Mouse (Mus musculus) kidney, postnatal 4 days (tissue): Measurements from ENCODE around the gene Vmp1.

Source experiments
- DNase-seq, 2 experiments: peaks; one replicate each; pipeline ENCODE4 v3.0.0; 2021; ENCODE audit warnings: mixed read lengths in 2 of 2

The Vmp1 gene

DNA sequence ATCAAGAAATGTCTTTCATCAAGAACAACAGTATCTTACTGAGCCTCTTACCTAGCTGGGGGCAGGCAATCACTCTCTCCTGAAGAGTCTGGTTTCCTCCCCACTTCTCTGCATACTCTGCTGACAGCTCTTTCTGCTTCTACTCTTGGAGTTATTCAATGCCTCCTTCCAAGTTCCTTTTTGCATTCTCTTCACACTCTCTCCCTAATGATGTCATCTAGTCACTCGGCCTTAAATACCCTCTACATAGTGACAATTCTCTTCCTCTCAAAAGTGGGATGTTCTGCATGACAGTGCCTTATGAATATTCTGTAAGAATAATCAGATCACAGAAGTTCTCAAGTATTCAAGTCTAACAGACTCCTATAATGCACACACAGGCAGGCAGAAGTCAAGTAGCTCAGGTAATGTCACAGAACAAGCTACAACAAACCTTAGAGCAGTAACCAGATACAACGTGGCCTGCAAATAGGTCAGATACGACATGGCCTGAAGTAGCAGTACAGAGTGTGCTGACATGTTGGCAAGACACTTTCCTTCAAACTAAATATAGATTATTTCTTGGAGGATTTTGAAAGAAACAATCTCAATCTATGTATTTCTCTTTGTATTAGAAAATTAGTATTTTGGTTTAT is 12.5 kb downstream of the Vmp1 start:
- no peak for DNase-seq

DNA sequence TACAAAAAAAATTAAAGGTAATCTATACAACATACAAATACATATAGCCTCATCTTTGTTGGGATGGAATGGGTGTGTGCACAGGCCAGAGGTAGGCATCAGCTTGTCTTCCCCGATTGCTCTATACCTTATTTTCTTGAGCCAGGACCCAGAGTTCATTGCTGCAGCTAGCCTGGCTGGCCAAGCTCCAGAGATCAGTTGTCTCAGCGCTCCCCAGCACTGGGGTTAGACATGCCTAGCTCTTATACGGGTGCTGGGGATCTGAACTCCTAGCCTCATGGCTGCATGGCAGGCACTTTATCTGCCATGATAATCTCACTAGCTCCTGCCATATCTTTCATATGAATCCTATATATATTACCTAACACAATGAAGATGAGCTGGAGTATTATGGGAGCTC is 15.5 kb downstream of the Vmp1 start:
- DNase-seq = no peak

DNA sequence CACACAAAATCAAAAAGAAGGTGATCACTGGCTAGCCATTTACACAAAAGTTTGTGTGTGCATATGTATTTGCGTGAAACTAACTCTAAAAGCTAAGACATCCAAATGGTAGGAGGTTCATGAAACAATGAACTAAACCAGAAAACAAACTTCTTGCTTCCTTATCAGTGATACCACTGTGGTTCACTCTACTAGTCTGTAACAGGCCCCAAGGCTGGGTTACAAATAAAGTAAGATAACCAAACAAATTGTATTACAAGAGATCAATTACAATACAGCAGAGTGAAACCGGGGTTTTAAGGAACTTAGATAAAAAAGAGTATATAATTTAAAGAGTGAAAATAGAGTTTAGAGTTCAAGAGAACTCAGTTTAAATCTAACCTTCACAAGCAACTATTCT is 16.1 kb downstream of the Vmp1 start:
- no peak for DNase-seq

DNA sequence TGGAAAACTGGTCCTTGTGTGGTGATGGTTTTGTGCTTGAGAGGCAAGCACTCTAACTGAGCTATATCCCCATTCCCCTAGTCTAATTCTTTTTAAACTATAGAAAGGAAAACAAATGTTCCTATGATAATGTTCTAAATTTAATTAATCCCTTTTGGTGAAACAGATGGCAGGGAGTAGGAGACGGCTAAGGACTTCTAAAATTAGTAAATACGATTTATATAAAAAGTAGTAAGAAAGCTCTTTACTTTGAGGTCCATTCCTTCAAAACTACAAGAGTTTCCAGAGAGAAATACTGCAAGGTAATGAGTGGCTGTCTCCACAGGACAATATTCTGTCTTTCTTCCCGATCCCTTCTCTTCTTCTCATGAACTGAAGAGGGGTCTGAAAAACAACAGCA is 19.2 kb downstream of the Vmp1 start:
- no peak for DNase-seq

DNA sequence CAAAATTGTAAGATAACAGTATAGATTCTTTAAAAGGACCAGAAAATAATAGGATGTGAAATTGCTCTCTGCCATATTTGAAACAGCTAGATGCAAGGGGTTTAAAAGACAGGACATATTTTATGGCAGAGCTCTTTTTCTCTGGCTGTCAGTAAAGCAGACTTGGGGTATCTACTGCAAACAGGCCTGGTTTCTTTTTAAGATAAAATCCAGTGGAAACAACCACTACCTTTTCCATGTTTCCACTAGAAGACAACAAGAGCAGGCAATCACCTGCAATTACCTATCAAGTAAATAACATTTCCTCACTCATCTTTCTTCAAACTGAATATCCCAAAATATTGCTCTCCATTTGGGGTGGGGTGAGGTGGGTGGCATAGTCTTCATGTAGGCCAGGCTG is 19.7 kb downstream of the Vmp1 start:
- DNase-seq = no peak

DNA sequence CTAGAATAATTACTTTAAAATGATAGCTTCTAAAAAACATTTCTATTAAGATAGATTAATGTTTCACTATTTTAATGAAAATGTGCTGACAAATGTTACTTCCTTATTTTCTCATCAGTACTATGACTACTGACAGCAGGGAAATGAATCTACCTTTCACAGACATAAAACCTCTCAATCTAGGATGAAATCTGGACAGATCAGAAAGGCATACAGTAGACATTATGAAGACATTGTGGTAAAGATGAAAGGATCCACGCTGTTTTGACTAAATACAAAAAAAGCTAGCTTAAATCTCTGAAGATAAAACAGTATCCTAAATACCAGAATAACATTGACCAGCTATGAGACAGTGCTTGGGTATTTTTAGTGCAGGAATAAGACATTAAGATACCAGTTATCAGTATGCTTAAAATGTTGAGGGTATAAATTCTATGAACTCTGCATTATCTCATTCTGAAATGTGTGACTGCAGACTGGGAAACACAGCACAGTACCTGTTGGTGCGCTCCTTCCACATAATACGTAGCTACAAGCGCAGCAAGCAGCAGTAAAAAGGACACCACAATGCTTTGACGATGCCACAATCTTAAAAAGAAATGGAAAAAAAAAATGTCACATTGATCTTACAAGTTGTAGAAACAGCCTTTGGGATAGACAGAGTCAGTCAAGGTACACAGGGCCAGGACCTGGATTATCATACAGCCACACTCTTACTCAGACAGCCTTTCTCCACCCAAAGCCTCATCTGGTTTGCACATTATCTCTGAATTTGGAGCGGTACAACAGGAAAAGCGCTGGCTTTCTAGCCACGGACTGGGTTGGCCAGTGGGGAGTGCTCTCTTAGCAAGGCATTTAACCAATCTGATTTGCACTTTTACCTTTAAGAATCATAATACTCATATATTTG is 20.4 kb downstream of the Vmp1 start:
- no peak for DNase-seq

DNA sequence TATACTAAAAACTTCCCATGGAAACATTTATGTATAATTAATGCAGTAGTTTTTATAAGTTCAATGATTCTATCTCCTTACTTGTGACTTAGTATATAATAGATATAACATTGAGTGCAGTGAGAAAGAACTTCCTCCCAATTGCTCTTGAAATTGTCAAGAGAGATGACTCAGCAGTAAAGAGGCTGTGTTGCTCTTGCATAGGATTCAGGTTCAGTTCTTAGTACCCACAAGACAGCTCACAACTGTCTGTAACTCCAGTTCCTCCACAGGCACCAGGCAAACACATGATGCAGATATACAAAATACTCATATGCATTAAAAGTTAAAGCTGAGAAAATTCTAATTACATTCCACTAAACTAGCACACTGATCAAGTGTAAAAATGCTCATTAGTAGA is 25.8 kb downstream of the Vmp1 start:
- DNase-seq = no peak

DNA sequence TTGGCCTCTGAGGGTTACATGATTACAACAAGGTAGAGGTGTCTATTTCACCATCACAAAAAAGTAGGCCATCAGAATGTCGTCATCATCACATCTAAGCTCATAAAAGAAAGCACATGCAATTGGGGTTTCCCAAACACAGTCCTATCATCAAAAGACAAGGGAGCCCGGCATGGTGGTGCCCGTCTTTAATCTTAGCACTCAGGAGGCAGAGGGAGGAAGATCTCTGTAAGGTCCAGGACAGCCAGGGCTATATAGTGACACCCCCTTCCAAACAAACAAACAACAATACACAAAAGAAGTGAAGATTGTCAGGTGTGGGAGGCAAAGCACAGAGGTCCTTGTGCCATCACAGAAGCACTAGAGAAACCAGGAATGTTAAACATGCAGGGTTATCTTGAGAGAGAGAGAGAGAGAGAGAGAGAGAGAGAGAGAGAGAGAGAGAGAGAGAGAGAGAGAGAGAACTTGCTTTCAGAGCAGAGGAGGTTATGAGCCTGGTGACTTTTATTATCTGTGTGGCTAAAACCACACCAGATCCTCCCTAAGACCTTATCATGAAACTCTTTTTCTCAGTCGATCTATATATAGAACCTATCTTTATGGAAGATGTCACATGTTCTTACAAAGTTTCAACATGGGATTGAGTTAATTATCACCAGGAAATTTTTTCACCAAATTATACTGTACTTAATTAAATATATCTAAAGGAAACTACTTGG is 26.6 kb downstream of the Vmp1 start:
- DNase-seq = no peak

DNA sequence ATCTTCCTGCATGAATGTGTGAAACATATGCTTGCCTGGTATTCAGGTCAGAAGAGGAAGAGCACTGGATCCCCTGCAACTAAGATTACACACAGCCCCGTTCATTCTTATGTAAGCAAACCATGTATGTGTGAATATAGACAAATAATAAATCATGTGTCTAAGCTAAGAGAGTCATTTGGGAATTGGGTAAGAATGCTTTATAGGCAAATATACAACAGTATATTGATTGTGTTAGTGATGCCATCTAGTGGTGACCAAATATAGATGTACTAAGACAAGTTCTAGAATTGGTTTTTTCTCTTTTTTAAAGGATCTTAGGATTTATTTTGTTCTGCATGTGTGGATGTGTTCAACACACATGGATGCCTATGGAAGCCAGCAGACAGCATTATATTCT is 28.0 kb downstream of the Vmp1 start:
- DNase-seq = no peak

DNA sequence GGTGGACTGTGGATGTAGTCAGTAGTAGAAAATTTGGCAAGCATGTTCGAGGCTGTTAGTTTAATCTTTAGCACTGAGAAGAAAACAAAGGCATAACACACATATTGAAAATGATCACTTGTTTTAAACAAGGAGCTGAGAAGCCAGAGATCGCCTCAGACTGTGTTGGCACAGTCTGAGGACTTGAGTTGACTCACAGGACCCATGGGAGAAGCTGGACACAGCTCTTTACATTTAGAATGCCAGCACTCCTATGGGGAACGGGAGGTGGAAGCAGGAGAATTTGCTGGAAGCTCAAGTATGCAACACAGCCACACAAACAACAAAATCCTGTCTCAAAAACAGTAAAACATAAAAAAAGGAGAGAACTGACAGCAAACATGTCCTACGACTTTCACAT is 29.5 kb downstream of the Vmp1 start:
- no peak for DNase-seq

DNA sequence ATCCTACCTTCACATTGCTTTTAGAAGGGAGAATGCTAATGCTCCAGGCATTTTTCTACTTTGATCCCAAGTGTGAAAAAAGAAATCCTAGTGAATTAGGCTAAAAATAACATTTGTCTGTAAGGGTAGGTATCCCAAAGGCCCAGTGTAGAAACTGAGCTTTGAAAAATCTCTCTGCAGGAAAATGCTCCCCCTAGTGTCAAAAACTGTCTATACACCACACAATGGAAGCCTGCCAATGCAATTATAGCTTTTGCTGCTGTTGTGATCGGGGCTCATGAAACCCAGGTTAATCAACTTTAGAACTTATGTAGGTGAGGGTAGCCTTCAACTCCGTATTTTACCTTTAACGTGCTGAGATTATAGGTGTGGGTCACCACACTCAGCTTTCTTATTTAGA is 30.2 kb downstream of the Vmp1 start:
- DNase-seq = peak; percentile 38 to 52

DNA sequence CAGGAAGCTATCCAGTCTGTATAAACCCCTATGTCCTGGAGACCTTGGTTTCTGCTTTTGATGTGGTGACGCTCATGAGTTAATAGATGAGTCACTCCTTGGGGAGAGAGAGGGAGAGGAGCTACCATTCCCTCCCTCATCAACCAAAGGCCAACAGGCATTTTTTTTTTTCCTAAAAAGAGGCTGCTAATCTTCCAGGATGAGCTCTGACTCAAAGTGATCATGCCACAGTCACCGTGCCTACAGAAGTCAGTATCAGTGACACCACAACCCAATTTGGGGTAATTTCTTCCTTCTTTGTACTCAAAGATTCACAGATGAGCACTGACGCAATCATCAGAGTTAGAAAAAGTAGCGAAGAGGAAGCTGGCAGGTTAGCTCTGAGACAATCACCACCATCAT is 31.1 kb downstream of the Vmp1 start:
- no peak for DNase-seq

DNA sequence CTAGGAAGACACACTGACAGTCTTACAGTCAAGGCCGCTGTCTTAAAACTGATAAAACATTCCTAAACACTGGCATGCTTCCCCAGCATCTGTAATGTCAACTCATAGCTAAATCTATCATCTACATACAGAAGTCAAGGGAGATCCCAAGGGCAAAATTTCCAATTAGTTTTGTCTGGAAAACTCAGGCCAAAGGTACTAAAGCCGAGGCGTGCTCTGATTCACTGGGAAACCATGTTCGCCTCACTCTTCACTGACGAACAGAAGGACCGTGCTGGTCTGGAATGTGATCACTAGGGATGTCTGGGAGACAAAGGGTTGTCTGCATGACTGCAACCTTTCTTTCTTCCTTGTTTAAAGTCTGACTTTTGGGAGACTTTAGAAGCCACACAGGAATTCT is 33.0 kb downstream of the Vmp1 start:
- no peak for DNase-seq

DNA sequence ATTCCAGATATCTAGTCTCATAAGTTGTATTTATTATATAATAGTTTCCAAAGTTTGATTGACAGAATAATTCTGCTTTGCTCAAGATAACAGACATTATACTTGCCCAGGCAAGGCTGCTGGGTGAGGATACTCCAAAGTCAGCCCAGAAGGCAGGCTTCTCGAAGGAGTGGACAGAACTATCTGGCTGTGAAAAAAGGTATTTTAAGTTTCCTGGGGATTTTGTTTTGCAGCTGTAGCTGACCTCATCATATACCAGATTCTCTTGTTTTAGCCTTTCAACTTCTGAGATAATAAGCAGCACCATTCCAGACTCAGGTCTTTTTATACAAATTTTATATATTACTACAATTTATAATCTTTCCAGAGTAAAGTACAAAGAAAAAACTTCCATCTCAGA is 34.1 kb downstream of the Vmp1 start:
- no peak for DNase-seq

DNA sequence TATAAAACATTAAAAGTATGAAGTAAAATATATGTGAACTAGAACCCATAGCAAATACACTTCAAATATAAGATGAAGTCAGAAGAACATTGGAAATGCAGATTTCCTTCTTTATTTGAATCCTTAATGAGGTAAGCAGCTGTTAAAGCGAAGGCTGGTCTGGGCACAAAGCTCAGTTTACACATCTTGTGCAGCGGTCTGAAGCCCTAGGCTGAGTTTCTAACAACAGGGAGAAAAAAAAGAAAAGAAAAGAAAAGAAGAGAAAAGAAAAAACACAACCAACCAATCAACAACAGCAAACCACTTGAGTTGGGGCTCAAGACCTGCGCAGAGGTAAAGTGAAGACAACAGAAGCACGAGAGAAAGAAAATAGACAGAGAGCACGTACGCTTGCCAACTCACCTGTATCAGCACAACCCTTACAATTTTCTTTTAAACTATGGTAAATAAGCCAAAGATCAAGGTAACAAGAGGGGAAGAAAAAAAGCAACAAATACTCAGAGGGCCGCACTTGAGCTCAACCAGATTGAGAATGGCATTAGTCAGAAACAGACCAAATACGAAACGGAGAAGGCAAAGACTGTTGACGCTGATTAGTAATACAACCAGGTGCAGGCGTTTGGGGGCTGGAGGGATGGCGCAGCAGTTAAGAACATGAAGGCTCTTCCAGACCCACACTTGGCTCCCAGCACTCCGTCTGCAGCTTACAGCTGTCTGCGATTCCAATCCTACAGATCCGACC is 35.8 kb downstream of the Vmp1 start:
- no peak for DNase-seq

DNA sequence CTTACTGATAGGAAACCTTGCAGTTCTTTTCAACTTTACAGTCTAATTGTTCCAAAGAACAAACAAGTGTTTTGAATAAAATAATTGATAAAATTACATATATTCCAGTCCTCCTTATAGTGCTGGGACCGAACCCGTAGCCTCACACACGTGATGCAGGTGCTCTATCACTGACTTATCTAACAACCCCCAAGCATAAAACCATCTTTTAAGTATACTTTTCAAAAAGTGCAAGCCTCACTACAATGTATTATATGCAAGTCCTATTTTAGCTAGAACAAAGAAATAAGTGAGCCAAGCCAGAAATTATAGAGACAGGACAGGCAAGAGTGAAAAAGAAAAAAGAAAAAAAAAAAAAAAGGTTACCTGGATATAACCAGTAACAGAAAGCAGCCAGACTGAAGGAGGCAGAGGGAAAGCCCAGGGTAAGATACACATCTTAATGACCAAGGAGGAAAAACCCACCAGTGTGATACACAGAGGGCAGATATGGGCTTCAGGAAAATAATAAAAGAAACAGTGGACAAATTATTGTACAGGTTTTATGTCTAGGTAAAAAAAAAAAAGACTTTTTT is 36.7 kb downstream of the Vmp1 start:
- no peak for DNase-seq

DNA sequence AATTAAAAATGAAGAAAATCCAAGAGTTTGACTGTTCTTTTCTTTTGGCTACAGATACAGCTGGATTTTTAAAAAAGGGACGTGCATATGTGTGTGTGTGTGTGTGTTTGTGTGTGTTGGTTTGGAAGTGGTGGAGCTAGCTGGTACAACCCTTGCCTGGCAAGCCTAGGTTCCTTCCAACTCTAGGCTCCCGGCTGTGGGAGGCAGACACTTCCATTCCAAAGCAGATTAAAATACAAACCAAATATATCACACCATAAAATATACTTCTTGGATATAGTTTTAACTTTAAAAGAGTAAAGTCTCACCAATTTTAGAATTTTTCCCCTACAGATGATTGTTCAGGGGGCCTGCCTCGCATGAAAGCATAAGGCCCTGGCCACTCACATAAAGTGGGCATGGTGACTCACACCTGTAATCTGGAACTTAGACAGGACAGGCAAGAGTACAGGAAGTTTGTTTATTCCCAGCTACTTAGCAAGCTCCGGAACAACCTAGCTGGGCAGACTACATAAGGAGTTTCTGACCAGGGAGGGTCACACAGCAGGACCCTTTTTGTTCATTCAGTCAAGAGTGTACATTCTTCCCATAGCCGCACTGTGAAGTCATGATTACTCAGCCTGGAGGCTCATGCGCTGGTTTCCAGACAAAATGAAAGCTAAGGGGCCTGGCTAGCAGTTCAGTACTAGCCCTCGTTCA is 37.4 kb downstream of the Vmp1 start:
- no peak for DNase-seq

DNA sequence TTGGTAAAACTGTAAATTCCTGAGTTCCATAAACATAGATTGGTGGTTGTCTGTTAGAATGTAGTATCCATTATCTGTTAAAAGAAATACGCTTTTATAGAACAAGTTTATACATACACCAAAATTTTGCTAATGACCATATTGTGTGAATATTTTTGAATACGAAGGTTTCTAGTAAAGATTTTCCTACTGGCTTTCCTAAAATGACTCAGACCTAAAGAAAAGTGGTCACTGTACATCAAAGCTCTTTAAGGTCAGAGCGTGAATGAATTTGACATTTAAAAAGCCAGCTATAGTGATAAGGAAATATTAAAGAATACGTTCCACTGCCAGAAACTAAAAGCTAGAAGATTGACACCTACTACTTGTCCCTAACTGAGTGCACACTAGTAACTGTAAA is 39.1 kb downstream of the Vmp1 start:
- DNase-seq = no peak

DNA sequence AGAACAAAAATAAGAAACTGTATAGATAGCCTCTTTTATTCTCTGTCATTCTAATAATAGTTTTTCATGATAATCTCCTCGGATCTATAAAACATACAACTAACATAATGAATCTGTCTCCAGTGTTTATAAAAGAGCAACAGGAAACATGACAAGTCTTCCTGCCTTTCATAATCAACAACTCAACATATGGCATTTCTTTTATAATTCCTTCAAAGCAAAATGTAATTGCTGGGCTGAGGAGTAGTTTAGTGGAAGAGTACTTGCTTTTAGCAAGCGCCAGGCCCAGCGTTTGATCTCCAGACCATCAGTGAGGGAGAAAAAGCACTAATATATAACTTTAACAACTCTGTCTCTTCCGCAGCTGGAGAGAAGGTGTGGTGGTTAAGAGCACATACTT is 41.9 kb downstream of the Vmp1 start:
- no peak for DNase-seq

DNA sequence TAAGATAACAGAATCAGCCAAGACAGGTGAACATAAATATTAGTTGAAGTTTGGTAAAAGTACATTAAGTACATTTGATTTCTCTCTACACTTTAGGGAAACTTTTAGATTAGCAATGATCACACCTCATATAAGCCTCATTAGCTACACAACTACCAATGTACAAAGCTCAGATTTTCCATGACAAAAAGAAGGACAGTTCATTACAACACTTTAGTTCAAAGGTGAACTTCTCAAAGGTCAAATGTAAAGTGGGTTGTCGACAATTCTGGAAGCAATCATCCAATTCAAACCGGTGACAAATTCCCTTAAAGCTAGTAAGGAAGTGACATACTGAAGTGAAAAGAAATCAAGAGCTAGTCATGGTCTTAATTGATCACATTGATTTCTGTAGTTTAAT is 45.9 kb downstream of the Vmp1 start:
- no peak for DNase-seq

DNA sequence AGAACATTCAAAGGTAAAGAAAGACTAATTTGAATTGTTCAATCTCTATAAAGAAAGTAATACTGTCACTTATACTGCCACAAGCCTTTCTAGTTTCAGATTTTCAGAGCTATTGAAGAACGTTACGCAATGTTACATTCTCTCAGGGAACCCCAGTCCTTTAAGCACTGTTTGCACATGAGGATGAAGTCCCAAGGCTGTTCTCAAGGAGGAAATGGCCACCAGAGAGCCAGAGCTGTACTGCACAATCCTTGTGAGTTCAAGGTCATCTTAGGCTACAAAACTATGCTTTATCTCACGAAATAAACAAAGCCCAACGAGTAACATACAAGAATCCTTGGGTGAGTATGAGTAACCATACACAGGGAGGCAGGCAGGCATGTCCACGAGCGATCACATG is 49.2 kb downstream of the Vmp1 start:
- no peak for DNase-seq

DNA sequence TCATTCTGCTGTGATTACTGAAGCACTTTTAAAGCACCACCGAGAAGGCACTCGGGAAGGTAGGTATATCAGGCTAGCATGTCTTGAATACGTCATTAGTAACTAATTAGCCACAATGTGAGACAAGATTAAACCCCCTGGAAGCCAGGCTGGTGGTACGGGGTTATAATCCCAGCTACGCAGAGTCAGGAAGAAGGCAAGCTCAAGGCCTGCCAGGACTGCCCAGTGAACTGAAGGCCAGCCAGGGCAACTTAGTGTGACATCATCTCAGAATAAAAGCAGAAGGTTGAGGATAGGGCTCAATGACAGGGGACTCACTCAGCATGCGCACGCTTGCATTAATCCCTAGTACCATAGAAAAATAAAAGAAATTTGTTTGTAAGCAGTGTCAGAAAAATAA is 53.7 kb downstream of the Vmp1 start:
- DNase-seq = no peak
